Mouse (Mus musculus) kidney, postnatal 25 days (tissue): Measurements from ENCODE around the gene Tuba1c.

Experiments
- DNase-seq, 2 experiments: peaks; one replicate each; pipeline ENCODE4 v3.0.0; 2021; ENCODE audit warnings: mixed read lengths in 2 of 2

Tuba1c gene

DNA sequence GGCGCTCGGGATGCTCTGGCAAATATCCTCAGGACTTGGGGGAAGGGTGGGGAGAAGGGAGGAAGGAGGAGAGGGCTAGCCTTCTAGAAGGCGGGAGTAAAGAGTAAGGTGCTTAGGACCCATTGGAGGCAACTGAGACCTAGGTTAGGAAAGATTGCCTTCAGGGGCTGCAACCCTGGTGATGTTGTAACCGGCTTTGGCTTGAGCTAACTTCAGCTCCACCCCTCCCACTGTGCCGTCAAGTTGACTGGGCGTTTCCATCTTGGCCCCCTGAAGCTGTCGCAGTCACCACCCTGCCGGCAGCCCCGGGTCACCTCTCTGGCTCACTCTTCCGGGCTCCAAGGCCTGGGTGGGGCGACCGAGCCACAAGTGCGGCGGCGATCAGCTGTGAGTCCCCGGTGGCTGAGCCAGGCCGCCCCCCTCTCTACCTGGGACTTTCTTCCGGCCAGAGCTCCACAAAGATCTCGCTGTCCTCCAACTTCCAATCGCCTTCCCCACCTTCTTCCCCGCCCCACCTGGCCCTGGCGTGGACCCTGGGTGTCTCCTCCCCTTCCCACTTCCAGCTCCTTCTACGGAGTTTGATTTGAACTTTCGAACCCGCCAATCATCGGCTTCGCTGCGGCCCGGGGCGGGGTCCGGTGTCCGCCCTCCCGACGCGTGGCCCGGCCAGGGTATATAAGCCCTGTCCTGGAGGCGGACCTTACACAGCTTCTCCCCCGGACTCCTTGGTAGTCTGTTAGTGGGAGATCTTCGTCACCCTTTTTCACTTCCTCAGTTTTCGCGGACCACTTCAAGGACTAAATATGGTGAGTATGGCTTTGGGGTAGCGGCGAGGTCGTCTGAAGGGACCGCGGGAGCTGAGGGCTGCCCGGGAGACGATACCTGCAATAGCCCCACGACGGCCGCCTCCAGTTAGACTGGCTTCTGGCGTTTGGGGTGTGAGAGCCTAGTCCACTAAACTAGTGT lies at the start of gene Tuba1c:
Gene Tuba1c, plus strand, starts transcription at position 273 of the 966 bp plus-strand sequence.
- DNase-seq: peak; percentile 95 to 99

DNA sequence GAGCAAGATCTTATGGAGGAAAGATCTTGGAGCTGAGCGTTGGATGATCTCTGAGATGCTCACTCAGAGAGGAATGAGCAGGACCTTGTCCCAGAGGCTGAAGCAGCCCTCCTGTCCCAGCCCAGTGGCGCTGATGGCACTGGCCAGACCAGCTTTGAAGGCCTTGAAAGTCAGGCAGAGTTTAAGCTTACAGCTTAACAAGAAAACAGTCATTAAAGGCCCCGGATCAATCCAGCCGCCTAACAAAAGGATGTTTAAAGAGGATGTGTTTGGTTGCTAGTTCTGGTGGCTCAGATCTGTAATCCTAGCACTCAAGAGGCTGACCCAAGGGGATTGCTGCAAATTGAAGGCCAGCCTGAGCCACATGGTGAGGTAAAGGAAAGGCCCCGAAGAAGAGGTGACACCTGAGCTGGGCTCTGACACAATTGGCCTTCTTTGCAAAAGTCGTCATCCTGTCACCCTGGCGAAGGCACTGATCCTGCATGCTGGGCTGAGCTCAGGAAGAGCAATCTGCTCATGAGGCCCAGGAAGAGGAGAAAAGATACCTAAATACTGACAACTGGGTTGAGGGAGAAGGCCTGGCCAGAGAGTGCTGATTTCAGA lies 49.6 kb upstream of the Tuba1c start:
- DNase-seq: no peak

DNA sequence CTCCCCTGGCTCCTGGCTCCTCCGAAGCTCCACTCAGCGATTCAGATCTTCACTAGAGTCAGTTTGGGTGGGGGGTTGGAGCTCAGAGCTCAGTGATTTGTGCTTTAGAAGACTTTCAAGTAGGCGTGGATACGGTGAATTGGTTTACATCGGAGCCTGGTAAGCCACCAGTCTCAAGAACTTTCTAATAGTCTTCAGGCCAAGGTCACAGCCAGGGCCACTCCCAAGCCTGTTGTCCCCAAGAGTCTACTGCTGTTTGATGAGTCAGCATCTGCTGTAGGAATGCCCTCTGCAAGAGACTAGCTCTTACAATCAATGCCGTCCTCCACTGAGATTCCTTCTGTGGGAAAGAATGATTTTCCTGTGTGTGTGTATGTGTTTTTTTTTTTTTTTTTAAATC lies 47.6 kb upstream of the Tuba1c start:
- DNase-seq: no peak

DNA sequence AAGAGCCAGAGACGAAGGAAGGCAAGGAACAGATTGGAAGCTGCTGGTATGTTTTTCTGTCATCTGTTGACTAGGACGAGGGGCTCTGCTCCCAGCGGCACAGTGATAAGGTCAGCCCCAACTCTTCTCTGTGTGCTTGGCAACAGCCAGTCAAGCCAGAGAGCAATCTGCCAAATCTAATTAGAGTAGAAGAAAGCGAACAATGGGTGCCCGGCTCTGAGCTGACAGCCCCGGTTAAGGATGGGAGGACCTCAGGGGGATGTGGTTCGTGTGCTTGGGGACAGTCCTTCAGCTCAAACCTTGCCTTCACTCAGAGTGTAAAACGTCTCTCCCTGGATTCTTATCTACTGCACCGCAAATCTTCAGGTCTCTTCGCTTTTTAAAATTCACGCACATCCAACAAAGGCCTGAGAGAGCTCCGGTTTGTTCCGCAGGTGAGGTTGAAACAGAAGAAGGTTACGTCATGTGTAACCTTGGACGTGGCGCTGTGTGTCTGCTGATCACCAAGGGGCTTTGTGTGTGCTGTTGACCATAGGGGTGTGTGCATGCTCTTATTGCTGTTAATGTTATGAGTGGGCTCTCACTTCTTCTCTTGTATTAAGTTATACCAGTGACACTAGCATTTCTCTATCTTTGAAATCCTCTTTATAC lies 46.1 kb upstream of the Tuba1c start:
- no peak for DNase-seq

DNA sequence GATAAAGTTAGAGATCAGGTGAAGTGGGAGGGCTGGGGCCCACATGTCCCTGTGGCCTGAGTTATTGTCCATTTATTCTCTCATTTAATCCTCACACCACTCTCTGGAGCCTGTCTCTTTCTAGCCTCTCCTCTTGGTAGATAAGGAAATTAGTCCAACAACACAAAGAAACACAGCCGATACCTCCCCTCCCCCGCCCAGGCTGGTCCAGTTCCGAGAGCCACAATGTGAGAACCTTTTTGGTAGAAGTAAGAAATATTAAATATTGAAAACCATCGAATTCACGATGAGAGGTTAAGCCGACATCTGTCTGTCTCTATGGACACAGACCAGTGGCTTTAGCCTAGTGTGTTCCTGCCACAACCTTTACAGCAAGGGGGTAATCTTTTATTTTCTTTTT lies 45.0 kb upstream of the Tuba1c start:
- DNase-seq: peak in 1 of 2 experiments; percentile 25

DNA sequence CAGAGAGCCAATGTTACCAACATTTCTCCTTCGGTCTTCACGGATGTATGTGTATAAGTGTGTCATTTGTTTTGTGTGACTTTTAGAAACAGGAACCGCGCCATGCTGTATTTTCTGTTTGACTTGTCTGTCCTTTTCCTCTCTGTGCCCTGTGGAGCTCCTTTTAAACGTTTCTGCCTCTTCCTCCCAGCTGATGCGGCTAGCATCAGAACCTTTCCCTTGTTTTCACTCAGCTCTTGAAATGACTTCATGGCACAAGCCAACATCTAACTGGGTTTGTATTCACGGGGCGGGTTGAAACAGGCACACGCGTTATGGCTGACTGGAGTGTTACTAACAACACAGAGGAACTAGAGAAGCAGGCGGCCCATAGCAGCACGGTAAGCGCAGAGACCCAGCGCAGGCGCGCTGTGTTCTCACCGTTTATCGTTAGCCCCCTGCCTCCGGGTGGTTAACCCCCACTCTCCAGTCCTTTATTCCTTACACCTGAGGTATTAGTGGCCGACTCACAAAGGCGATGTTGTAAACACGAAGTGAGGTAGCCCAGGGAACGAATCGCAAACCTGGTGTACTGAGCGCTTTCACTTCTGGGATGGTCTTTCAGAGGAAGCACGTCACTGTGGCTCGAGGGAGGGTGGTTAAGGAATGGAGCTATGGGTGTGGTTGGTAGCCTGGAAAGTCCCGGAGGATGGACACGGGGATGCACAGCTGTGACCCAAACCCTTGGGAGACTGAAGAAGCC lies 44.3 kb upstream of the Tuba1c start:
- DNase-seq: peak; percentile 87 to 91

DNA sequence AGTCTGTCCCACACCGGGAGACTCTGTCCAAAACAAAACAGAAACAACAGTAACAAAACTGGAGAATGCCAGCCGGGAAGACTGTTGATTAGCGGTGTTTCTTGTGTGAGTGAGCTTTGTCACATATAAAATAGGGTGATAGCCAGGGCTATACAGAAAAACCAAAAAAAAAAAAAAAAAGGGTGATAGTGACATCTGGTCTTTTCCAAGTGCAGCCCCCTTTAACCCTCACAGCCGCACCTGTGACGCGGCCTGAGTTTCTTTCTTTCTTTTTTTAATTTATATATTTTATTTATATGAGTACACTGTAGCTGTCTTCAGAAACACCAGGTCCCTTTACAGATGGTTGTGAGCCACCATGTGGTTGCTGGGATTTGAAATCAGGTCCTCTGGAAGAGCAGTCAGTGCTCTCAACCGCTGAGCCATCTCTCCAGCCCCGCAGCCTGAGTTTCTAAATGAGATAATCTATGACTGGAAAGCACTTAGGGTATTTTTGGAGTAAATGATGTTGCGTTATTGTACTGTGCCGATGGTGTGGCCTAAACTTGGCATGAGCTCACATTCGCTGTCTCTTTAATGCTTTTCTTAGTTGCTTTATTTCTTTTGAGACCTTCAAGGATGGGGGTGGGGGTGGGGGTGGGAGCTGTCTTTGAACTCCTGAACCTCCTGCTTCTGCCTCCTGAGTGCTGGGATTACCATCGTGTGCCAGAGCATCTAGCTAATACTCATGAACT lies 43.5 kb upstream of the Tuba1c start:
- no peak for DNase-seq

DNA sequence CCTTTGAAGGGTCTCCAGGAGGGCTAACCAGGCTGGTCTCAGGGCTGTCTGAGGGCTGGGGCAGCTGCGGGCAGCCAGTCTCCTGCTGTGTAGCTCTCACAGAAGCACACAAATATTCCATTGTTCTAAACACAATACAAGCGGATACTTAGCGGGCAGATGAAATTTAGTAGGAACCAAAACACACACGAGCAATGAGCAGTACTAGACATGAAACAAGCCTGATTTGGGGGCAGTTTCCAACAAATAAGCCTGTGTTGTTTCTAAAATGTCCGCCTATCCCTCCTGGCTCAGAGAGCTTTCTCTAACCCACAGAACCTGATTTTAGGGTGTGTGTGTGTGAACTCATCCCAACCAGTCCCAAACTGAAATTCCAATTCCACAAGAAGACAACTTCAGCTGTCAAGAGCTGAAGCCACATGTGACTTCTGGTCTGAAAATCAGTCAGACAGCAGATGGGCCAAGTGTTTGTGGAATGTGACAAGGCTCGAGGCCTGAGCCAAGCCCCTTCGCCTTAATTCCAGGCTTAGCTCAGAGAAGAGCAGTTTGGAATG lies 42.5 kb upstream of the Tuba1c start:
- DNase-seq: no peak

DNA sequence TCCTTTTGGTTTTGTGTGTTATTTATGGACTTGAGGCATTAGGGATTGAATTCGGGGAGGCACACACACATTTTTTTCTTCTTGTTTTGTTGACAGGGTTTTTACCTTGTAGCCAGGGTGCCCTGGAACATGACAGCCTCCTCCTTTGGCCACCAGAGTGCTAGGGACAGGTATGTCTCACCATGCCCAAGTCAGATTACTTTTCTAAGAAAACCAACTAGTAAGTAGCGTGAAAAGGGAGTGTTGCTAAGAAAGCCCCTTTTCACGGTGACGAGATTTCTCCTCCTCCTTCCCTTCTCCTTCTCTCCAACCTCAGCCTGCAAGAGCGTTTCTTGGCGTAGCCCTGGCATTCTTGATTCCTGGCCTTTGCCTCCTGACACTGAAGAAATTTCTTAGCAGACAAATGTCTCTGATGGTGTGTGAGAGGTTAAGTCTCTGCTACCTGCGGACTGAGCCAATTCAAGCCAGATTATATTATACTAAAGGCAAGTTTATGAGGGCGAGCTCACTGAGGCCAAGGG lies 42.0 kb upstream of the Tuba1c start:
- DNase-seq: no peak

DNA sequence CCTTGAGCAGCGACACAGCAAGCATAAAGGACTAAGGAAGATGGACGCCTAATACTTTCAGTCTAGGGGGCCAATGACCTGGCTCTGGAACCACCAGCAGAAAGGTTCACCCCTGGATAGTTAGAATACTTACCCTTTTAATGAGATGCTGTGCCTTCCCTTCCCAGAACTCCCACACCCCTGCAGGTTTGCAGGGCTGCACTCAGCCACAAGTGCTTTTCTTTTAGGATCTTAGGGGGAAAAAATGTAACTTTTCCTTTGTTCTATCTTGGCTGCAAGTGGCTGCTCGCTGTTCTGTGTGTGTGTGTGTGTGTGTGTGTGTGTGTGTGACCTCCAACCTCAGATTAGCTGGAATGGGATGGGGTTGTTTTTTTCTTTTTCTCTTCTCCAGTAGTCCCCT lies 40.9 kb upstream of the Tuba1c start:
- no peak for DNase-seq

DNA sequence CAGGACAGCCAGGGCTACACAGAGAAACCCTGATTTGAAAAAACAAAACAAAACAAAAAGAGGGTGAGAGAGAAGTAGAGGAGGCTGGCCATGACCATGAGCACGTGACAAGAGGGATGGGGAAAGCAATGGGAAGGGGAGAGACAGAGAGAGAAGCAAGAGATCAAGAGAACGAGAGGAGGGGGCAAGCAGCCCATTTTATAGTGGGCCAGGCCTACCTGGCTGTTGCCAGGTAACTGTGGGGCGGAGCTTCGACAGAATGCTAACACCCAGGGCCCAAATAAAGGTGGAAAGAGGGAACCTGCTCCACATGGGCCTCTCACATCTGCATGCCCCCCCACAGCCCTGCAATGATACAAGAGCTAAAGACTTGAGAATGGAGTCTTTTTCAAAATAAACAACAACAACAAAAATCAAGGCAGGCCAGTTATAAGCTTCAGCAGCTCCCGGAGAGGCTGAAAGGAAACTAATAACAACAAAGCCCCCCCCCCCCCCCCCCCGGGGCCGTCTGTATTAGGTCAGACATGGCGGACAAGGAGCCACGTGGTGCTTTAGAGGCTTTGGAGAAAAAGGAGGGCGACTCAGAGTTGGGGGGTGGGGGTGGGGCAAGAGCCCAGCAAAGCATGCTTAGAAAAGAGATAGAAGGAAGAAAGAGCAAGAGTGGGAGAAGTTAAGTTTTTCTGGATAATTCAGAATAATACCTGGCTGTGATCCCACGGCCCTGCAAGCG lies 39.8 kb upstream of the Tuba1c start:
- DNase-seq: no peak

DNA sequence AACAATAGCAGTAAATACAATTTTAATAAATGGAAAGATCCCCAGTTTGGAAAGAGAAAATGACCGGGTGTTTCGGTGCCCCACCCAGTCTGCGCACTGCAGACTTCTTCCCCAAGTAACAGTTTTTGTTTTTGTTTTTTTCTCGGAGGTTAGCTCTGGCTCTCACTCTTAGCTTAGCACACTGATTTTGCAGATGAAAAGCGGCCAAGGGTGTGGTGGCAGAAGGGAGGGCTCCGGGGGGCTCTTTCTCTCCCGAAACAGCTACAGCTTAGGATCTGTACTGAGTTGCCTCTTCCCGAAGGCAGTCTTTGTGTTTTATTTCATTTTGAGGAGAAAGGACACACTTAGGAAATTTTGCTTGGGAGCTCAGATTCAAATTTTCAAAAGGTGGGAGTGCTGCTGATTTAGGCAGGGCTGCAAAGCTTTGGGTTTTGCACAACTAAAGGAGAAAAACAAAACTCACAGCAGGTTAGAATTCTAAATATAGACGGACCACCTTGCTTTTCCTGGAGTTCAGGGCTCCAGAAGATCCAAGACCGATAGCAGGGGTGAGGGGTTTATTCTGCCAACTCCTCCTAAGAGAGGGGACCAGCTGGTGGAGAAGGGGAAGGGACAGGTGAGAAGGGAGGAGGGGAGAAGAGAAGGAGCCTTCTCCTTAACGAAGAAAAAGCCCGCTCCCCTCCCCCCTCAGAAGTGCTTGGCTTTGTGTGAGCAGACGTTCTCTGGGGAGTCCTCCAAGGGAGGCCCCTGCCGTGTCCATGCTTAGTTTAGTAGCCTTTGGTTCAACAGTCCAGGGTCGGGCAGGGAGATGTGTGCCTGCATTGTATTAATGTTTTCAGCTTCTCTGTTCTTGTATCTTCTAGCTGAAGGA lies 38.8 kb upstream of the Tuba1c start:
- no peak for DNase-seq

DNA sequence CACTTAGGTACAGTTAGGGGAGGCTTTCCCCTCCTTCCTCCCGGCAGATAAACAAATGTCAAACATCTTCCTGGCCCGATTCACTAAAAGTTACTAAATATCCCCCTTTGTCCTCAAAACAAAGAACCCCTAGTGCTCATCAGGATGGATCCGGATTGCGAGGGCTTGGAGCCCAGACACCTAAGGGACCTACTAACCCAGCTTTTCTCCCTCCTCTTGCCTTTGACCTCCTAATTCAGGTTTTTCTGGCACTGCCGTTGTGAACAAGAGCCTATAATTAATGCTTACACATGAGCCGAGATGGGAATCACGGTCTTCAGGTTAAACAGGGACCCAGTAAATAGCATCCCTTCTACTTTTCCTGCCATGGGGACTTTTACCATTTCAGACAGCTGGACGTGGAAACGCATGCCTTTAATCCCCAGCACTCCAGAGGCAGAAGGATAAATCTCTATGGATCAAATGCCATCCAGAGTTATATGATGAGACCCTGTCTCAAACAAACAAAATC lies 38.1 kb upstream of the Tuba1c start:
- DNase-seq: no peak

DNA sequence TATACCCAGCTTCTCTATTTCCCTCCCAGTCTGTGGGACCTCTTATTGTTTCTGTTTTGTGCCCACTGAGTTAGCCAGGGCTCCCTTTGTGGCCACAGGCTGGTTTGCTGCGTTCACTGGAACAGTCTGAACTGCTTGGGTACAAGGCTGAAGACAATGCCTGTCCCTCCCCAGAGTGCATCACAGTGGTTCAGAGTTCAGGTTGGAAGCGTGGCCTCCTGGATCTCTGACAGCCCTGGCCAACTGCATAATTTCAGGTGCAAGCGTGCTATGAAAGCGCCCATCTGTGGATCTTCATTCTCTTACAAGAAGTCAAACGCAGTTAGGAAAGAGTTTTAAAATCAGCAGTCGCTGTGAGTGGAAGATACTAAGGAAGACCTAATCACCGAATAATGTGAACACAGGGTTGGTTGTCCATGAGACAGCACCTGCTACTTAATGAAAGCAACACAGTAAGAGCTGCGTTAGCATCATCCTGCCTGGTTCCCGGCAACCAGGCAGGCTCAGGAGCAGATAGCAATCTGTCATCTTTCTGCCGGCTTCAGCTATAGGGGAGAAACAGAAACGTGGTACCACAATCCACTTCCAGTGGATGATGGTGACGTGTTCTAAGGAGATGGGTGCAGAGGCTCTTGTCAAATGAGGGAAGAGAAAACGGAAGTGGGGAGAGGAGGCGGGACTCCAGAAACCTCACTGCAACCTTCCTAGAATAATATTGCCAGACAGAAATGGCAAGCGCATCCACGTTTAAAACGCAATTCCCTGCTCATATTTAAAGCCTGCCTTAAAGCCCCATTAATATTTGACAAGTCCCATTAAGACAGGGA lies 37.4 kb upstream of the Tuba1c start:
- DNase-seq: peak; percentile 49 to 60

DNA sequence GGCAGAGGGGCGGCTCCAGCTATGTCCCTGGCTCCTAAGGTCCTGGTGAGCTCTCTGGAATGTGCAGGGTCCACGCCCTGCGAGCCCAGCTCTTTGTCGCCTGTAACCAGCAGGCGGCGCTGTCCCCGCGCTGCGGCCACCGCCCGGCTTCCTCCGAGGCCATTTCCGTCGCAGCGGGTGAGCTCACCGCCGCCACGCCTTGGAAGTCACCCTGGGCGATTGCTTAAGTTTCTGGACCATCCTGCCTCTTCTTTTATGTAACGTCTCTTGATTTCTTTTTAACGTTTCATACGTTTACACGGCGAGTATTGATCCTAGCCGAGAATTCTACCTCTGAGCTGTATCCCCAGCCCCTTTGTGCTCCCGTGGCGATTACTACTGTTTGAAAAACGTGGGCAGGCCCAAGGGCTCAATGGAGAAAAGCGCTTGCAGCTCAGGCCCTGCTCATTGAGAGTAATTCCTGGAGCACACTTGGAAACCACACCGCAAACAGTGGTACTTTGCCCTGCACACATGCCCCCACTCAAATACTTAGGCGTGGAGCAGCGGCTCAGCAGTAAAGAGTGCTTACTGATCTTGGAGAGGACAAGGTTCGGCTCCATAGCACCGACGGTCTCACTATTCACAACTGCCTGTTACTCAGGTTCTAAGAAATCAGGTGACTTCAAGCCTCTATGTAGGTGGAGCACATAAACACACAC lies 36.4 kb upstream of the Tuba1c start:
- peak; percentile 94 to 95 for DNase-seq

DNA sequence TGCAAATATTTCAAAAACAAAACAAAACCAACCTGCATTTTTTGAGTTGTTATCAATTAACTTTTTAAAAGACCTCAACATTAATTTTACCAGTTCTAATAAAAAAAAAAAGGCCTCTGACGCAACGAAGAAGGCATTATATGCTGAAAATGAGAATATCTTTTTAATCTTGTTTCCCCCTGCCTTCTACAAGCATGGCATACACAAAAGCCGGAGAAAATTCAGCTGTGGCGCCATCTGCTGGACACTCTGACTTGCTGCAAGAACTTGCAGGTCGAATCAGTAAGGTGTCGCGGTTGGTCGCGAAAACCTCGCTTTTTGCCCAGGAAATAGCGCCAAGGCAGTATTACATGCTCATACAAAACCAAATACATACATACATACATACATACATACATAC lies 35.8 kb upstream of the Tuba1c start:
- DNase-seq: peak; percentile 92

DNA sequence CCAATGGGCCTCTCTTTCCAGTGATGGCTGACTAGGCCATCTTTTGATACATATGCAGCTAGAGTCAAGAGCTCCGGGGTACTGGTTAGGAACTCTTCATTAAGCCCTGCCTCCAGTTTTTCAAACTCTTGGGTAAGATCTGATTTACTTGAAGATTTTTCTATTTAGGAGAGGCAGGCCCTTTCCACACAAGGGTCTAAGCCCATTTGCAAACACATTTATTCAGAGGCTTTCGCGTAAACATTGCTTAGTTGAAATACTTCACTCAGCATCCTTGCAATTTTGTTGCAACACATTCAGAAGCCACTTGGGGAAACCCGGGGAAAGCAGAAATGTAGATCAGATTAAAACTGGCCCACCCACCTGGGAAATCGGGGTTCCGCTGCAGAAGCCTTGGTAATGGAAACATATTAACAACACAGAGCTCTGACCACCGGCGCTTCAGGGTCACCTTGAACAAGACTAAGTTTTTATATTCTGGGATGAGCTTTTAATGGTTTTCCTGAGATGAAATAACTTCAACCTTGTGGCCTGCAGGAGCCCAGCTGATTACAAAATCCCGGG lies 34.7 kb upstream of the Tuba1c start:
- DNase-seq: no peak

DNA sequence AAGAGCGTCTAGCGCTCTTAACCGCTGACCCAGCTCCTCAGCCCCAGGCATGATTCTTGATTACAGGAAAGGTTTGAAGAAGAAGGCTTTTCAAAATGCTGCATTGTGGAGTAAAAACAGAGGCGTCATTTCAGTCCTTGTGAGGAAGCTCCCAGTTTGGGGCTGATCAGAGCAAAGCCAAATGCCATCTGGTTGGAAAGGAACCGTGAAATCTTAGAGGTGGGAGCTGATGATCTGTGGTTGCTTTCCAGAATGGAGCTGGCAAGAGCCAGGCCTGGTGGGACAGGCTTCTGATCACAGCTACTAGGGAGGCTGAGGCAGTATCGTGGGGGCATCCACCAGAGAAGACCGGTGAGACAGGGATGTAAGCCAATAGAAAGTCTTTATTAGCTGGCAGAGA lies 32.9 kb upstream of the Tuba1c start:
- DNase-seq: no peak
